Mouse (Mus musculus) cerebellum, adult 2 months (tissue): ENCODE results near the gene Cog2.

Source experiments
- CTCF ChIP-seq: fragments of 200-500 bp; IDR thresholded peaks from 2 replicates; pipeline ENCODE4 v1.5.1; 2011; ENCODE audit warnings: low read depth, mild to moderate bottlenecking, control low read depth, low read length, moderate library complexity, borderline replicate concordance; ENCODE audit not compliant: insufficient read depth
- POLR2A ChIP-seq: fragments of 200-500 bp; IDR thresholded peaks from 2 replicates; pipeline ENCODE4 v1.6.1; 2011; ENCODE audit warnings: low read length, control low read depth, borderline replicate concordance; ENCODE audit not compliant: insufficient read depth

DNA sequence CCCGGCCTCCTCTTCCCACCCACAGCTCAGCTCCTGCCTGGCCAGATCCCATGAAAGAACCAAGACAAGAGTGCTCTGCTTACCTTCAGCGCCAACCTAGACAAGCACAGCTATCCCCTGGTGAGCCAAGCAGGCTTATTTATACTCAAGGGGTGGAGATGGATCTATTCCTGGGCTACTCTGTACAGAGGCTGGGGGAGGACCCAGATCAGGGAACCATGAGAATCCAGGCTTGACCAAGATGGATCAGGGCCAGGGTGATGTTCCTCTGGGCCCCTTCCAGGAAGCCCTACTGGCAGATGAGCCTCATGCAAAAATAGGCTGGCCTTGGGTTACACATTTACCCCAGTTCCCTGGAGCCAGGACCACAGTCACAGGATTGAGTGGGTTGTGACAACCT lies 49.0 kb downstream of the Cog2 start, which contains the start of gene Agt:
- no peak for TF ChIP-seq CTCF
- no peak for TF ChIP-seq POLR2A
